Mouse (Mus musculus) heart, adult 2 months (tissue): Measurements from ENCODE around the gene Evi5.

Experiments used
- CTCF ChIP-seq: fragments of 200-600 bp; IDR thresholded peaks from 2 replicates; pipeline ENCODE4 v1.8.1; 2022; ENCODE audit warnings: antibody characterized with exemption, mild to moderate bottlenecking, moderate library complexity
- POLR2A ChIP-seq: fragments of 200-500 bp; IDR thresholded peaks from 2 replicates; pipeline ENCODE4 v1.6.1; 2011; ENCODE audit warnings: mild to moderate bottlenecking, low read depth, low read length, control low read depth; ENCODE audit not compliant: insufficient read depth

DNA sequence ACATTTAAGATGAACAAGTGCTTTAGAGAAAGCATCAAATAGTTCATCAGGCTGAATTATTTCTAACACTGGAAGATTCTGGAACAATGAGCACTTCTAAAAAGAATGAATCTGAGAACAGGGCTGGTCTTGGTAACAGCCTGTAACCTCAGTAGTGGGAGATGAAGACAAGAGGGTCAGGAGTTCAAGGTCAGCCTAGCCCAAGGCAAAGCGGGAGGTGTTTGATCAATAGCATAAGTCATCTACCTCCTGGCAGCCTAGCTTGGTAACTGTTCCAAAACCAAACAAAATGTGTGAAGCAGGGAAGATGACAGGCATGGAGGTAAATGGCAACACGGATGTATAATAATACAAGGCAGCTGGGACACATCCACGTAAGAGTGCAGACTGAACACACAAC lies 10.9 kb downstream of the Evi5 start:
- TF ChIP-seq POLR2A (no peak), CTCF (no peak)
